Mouse (Mus musculus): ENCODE data around the gene Snx33.

- no peak for TF ChIP-seq CTCF (IDR thresholded peaks at IDR 0.05; ENCODE audit: low read depth)
- no peak for TF ChIP-seq EP300 (IDR thresholded peaks at IDR 0.05; ENCODE audit: low read depth)
These were observed 55.9 kb downstream of the Snx33 start for GRCm38 (mm10) chr9:56872105-56872903.
